Mouse (Mus musculus): ENCODE data around the gene Lat2. TPM values are rescaled to one million over a fixed set of nuclear protein-coding genes. Genes with fewer than 3 reads are reported as not detected.
A peak's percentile ranks its signal among the peaks of the same experiment; 100 is the strongest.

The Lat2 gene
- total RNA-seq, 1 experiment: 3.6 TPM

DNA sequence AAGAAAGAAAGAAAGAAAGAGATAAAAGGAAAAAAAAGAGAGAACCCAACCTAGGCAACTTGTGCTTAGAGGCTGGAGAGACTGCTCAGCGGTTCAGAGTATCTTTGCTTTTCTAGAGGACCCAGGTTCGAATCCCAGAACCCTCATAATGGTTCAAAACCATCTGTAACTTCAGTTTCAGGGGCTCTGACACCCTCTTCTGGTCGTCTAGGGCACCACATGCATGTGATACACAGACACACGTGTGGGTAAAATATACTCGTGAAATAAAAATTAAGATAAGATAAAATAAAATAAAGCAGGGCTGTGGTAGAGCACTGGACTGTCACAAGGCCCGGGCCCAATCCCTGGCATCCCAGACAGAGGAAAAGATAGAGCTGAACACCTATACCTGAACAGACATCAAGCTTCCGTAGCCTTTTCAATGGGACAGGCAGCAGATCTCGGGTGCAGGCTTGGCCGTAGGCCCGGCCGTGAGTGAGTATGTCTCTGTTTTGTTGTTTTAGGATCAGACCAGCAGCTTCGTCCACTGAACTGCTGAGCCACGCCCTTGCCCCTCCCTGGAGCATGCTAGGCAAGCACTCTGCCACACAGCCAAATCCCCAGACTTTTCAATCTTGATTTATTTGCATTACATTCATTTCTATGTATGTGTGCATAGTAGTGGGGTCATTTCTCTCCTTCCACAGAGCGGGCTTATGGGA, 38.2 kb downstream of the Lat2 start:
- peaks cover 0 to 7% of the 10 kb centered on the region in 2 experiments; a peak in 2 of 4 replicates for H3K4me1 ChIP-seq (ENCODE audit: control insufficient read depth in 2 of 2, insufficient read depth in 2 of 2, low read length in 2 of 2, poor library complexity in 1 of 2)
- H3K9ac ChIP-seq (ENCODE audit: insufficient read depth, low read depth, low read length, poor library complexity, severe bottlenecking): no peak overlapping the region
- TF ChIP-seq HCFC1 (IDR thresholded peaks at IDR 0.05; ENCODE audit: borderline replicate concordance, insufficient read depth, low read length): no peak
- TF ChIP-seq ZNF384 (IDR thresholded peaks at IDR 0.05; ENCODE audit: low read depth, low read length): no peak
- TF ChIP-seq CHD2 (IDR thresholded peaks at IDR 0.05; ENCODE audit: low read depth, low read length): no peak
- 0 out of 2 replicates have a peak, but pooled peaks have one; percentile 22 for TF ChIP-seq ZC3H11A (IDR thresholded peaks at IDR 0.05; ENCODE audit: borderline replicate concordance, low read depth, low read length)
- TF ChIP-seq MAFK (IDR thresholded peaks at IDR 0.05; ENCODE audit: insufficient read depth, low read depth, low read length): no peak
- H3K4me3 ChIP-seq (ENCODE audit: insufficient read depth in 1 of 2, low read depth in 1 of 2, low read length in 2 of 2, poor library complexity in 1 of 2, severe bottlenecking in 1 of 2): no peak overlapping the region
- no peaks in the 10 kb centered on the region for H3K9me3 ChIP-seq (ENCODE audit: control insufficient read depth, insufficient read depth, low read depth, low read length)
- in situ Hi-C loops (cut with MboI; ENCODE audit: low sequenced_read_pairs in 2 of 2, unreplicated experiment in 2 of 2): no loop called here
- H3K36me3 ChIP-seq (ENCODE audit: control insufficient read depth, insufficient read depth, low read length, poor library complexity, severe bottlenecking): no peaks in the 10 kb centered on the region
- DNase-seq (ENCODE audit: low read depth, low spot score): no peak
- no peak overlapping the region for H3K27ac ChIP-seq (ENCODE audit: insufficient read depth, low read depth, low read length, poor library complexity, severe bottlenecking)

DNA sequence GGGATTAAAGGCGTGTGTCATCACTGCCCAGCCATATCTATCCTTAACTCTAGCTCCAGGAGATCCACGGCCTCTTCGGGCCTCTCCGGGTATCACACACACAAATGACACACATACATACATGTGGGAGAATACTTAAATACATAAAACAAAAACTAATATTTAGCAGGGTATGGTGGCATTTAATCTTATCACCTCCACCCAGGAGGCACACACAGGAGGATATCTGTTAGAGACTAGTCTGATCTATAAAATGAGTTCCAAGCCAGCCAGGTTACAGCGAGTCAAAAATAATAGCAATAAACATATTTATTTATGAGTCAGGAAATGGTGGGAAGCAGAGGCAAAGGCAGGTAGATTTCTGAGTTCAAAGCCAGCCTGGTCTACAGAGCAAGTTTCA, 39.0 kb downstream of the Lat2 start:
- H3K36me3 ChIP-seq (ENCODE audit: control insufficient read depth, insufficient read depth, low read length, poor library complexity, severe bottlenecking): no peaks in the 10 kb centered on the region
- no peak overlapping the region for H3K4me3 ChIP-seq (ENCODE audit: insufficient read depth in 1 of 2, low read depth in 1 of 2, low read length in 2 of 2, poor library complexity in 1 of 2, severe bottlenecking in 1 of 2)
- in situ Hi-C loops (cut with MboI; ENCODE audit: low sequenced_read_pairs in 2 of 2, unreplicated experiment in 2 of 2): no loop called here
- no peaks in the 10 kb centered on the region for H3K9me3 ChIP-seq (ENCODE audit: control insufficient read depth, insufficient read depth, low read depth, low read length)
- H3K27ac ChIP-seq (ENCODE audit: insufficient read depth, low read depth, low read length, poor library complexity, severe bottlenecking): no peak overlapping the region
- peaks cover 0 to 7% of the 10 kb centered on the region in 2 experiments; a peak in 2 of 4 replicates for H3K4me1 ChIP-seq (ENCODE audit: control insufficient read depth in 2 of 2, insufficient read depth in 2 of 2, low read length in 2 of 2, poor library complexity in 1 of 2)
- no peak overlapping the region for H3K9ac ChIP-seq (ENCODE audit: insufficient read depth, low read depth, low read length, poor library complexity, severe bottlenecking)
- no peak for TF ChIP-seq CHD2 (IDR thresholded peaks at IDR 0.05; ENCODE audit: low read depth, low read length)
- TF ChIP-seq ZC3H11A (IDR thresholded peaks at IDR 0.05; ENCODE audit: borderline replicate concordance, low read depth, low read length): no peak
- TF ChIP-seq MAFK (IDR thresholded peaks at IDR 0.05; ENCODE audit: insufficient read depth, low read depth, low read length): no peak
- TF ChIP-seq HCFC1 (IDR thresholded peaks at IDR 0.05; ENCODE audit: borderline replicate concordance, insufficient read depth, low read length): no peak
- TF ChIP-seq ZNF384 (IDR thresholded peaks at IDR 0.05; ENCODE audit: low read depth, low read length): no peak
- DNase-seq (ENCODE audit: low read depth, low spot score): no peak

DNA sequence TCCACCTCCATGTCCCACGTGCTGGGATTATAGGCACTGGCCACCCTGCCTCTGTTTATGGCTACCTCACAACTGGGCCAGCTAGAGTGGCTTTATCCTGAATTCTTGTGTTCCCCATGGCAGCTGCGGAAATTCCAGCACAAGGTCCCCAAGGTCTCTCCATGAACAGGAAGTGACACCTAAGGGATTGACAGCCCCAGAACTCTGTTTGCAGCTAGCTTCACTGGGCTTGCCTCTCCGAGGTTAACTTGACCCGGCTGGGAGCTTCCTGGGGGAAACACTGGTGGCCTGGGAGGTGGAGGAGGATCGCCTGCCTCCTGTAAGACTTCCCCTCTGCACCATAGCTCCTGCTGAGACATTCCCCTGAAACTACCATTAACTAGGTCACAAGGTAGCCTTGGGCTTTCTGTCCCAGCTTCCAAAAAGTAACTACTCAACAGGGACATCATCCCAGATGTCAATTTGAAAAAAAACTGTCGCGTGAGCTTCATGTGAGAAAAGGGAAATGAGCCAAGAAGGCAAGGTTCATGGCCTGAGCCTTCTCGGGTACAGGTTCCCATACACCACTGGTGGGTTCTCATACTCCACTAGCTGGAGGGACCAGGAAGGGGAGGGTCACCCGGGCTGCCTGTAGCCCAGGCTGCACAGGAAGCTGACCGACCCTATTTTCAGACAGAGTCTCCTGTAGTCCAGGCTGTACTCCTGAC, 42.2 kb downstream of the Lat2 start:
- no peaks in the 10 kb centered on the region for H3K36me3 ChIP-seq (ENCODE audit: control insufficient read depth, insufficient read depth, low read length, poor library complexity, severe bottlenecking)
- TF ChIP-seq ZNF384 (IDR thresholded peaks at IDR 0.05; ENCODE audit: low read depth, low read length) (no peak), HCFC1 (IDR thresholded peaks at IDR 0.05; ENCODE audit: borderline replicate concordance, insufficient read depth, low read length) (no peak), CHD2 (IDR thresholded peaks at IDR 0.05; ENCODE audit: low read depth, low read length) (no peak), ZC3H11A (IDR thresholded peaks at IDR 0.05; ENCODE audit: borderline replicate concordance, low read depth, low read length) (no peak), MAFK (IDR thresholded peaks at IDR 0.05; ENCODE audit: insufficient read depth, low read depth, low read length) (no peak)
- H3K4me3 ChIP-seq (ENCODE audit: insufficient read depth in 1 of 2, low read depth in 1 of 2, low read length in 2 of 2, poor library complexity in 1 of 2, severe bottlenecking in 1 of 2): no peak overlapping the region
- no peaks in the 10 kb centered on the region for H3K9me3 ChIP-seq (ENCODE audit: control insufficient read depth, insufficient read depth, low read depth, low read length)
- in situ Hi-C loops (cut with MboI; ENCODE audit: low sequenced_read_pairs in 2 of 2, unreplicated experiment in 2 of 2): no loop called here
- no peak overlapping the region for H3K9ac ChIP-seq (ENCODE audit: insufficient read depth, low read depth, low read length, poor library complexity, severe bottlenecking)
- H3K27ac ChIP-seq (ENCODE audit: insufficient read depth, low read depth, low read length, poor library complexity, severe bottlenecking): no peak overlapping the region
- H3K4me1 ChIP-seq (ENCODE audit: control insufficient read depth in 2 of 2, insufficient read depth in 2 of 2, low read length in 2 of 2, poor library complexity in 1 of 2): peaks cover 3 to 21% of the 10 kb centered on the region in 2 experiments; a peak in 3 of 4 replicates
- no peak for DNase-seq (ENCODE audit: low read depth, low spot score)

- TF ChIP-seq HCFC1 (IDR thresholded peaks at IDR 0.05; ENCODE audit: borderline replicate concordance, insufficient read depth, low read length) (no peak), ZC3H11A (IDR thresholded peaks at IDR 0.05; ENCODE audit: borderline replicate concordance, low read depth, low read length) (no peak), ZNF384 (IDR thresholded peaks at IDR 0.05; ENCODE audit: low read depth, low read length) (no peak)
Observed at GRCm38 (mm10) chr5:134571730-134572507, 42.9 kb downstream of the Lat2 start.

More at GRCm38 (mm10) chr5:134571730-134572507, 42.9 kb downstream of the Lat2 start:
- DNase-seq (ENCODE audit: low read depth, low spot score): no peak
- in situ Hi-C loops (cut with MboI; ENCODE audit: low sequenced_read_pairs in 2 of 2, unreplicated experiment in 2 of 2): no loop called here
- H3K4me1 ChIP-seq (ENCODE audit: control insufficient read depth in 2 of 2, insufficient read depth in 2 of 2, low read length in 2 of 2, poor library complexity in 1 of 2): peaks cover 3 to 25% of the 10 kb centered on the region in 2 experiments; a peak in 3 of 4 replicates
- H3K9me3 ChIP-seq (ENCODE audit: control insufficient read depth, insufficient read depth, low read depth, low read length): no peaks in the 10 kb centered on the region
- no peak overlapping the region for H3K27ac ChIP-seq (ENCODE audit: insufficient read depth, low read depth, low read length, poor library complexity, severe bottlenecking)
- H3K4me3 ChIP-seq (ENCODE audit: insufficient read depth in 1 of 2, low read depth in 1 of 2, low read length in 2 of 2, poor library complexity in 1 of 2, severe bottlenecking in 1 of 2): peak overlapping the region; percentile 26 to 56; a peak in 3 of 4 replicates
- no peaks in the 10 kb centered on the region for H3K36me3 ChIP-seq (ENCODE audit: control insufficient read depth, insufficient read depth, low read length, poor library complexity, severe bottlenecking)
- H3K9ac ChIP-seq (ENCODE audit: insufficient read depth, low read depth, low read length, poor library complexity, severe bottlenecking): no peak overlapping the region

Measured in ES-E14 (cell line).